Mouse (Mus musculus): ENCODE measurements around the gene Aars2.

Gene Aars2

DNA sequence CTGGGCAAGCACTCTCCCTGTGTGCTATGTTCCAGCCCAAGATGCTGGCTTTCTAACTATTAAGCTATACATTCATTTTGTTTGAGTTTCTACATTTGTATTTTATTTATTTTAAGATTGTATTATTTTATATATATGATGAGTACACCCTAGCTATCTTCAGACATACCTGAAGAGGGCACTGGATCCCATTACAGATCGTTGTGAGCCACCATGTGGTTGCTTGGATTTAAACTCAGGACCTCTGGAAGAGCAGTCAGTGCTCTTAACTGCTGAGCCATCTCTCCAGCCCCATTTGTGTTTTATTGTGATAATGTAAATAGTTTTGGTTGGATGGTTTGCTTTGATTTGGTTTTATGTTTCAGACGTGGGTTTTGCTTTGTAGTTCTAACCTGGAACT is 7.1 kb upstream of the Aars2 start:
- CTCF ChIA-PET: no interaction called here

DNA sequence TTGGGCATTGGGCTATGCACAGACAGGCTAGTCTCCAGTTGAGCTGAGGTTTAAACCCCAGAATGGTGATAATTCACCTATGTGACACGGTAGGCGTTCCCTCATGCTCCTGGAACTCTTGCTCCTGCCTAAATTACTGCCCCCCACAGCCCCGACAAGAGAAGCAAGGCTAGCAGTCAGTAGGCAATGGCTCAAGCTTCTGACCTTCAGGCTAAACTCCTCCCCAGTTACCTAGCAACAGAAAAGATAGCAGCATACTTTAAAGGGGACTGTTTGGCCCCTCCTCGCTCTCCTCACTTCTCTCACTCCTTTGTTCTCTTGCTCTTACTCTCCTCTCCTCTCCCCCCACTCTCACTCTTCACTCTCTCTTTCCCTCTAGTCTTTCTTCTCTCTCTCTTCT is 5.7 kb upstream of the Aars2 start:
- CTCF ChIA-PET: interaction anchor here (0.6 kb wide), 1 partner anchor 42 kb away, joined by 3 read pairs; no protein-coding TSS in a partner anchor

DNA sequence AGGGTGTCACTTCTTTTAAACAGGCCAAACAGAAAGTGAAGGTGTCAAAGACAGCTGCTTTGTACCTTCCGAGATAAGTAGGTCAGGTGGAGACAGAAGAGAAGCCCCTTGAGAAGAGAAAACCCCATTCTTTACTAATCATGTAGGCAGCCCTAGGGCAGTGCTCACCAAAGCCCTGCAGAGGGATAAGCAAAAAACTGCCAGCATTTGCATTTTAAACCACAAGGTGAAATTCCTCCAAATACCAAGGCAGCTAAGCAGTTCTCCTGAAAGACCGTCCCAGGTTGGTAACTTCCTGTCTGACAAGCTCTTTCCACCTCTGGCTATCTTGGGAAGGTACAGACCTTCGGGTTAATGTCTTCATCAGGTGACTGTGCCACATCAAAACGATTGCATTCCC is 4.3 kb upstream of the Aars2 start:
- CTCF ChIA-PET: no interaction called here

DNA sequence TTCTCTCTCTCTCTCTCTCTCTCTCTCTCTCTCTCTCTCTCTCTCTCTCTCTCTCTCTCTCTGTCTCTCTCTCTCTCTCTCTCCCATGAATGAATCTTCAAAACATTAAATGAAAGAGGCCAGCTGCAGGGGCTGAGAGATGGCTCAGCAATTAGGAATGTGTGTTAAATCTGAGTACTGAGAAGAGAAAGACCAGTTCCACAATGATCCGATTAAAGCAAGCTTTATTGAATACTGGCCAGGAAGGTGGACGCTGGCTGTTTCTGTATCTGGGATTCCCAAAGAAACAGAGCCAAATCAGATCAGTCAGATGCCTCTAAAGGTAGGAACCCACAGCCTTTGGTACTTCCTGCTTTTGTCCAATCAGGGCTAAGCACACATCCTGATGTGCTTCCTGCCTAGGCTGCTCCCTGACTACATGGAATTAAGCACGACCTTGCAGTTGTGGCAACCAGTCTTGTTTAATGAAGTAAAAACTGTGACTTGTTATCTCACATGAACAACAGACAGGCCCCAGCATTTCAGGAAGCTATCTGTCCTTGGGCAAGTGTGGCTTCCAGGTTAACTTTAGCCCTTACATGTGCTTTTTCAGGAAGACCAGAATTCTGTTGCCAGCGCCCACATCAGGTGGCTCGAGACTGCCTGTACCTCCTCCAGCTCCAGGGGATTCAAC is 3.2 kb upstream of the Aars2 start:
- CTCF ChIA-PET: no interaction called here

DNA sequence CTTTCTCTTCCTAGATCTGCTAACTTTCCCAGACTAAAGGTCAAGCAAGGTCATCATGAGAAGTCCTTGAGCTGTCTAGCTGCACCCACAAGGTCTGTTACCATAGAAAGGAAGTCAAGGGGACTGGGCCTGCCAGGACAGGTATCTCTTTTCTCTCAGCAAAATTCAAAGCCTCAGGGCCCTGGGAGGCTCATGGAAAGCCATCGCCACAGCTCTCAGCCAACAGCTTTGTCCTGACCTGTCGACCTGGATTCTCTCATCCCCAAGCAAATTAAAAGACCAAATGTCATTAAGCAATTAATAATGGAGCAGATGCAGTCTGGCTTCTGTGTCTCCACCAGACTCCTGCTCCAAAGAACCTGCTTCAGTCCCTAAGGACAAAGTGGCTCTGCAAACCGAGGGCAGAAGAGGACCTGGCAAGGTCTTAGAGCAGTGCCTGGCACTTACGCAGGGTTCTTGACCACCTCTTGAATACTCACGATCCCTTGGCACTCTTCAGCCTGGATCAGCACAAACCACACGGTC is 638 bp upstream of the Aars2 start:
- CTCF ChIA-PET: interaction anchor here (0.8 kb wide), 1 partner anchor 10 kb away, joined by 3 read pairs; no protein-coding TSS in a partner anchor

DNA sequence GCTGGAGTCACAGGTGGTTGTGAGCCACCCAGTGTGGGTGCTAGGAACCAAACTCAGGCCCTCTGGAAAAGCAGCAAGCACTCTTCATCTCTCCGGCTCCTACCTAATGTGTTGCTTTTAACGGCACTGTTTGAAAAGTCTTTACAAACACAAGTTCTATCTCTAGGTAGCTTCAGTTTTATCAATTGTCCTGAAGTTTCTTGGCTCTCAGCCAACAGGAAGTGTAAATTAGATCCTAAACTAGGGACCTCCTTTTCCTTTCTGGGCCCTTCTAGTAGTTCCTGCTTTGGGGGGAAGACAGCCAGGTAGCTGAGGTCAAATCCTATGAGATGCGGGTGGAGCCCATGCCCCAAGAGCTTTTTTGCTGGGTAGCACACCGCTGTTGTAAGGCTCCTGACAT is 4.2 kb downstream of the Aars2 start:
- CTCF ChIA-PET: interaction anchor here (0.6 kb wide), 1 partner anchor 20 kb away, joined by 5 read pairs; no protein-coding TSS in a partner anchor

DNA sequence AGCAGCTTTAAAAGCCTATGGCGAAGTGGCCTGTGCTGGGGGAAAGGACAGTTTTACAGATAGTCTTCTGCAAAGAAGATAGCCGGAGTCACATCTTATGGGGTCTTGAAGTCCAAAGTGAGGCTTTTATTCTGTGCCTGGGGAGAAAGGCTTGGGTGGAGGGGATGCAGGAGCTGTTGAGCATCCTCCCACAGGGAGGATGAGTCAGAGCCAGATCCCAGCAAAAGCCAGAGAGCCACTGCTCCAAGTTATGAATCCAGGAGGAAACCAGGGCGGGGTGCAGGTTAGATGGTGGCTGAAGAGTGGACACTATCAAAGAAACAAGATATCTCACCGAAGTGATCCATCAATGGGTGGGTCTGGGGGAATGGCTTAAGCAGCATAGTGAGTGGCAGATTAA is 5.1 kb downstream of the Aars2 start:
- CTCF ChIA-PET: no interaction called here

DNA sequence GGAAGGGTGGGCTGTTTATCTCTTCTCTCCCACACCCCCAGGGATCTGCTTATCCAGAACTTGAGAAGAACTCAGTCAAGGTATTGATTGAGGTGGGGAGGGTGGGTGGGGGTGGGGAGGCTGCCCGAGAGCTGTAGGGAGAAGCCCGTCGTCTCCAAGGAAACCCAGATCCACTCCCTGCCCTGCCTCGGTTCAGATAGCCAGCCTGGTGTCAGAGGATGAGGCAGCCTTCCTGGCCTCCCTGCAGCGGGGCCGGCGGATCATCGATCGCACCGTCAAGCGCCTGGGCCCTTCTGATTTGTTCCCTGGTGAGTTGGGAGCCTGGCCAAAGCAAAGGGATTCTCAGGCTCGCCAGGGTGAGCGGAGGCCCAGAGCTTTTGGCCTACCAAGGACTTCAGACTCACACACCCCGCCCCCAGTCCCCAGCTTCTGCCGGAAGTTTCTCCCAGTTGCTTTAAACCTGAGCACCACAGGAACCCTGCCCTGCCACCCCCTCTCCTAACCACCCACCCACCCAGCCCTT is 8.6 kb downstream of the Aars2 start:
- CTCF ChIA-PET: interaction anchor here (0.7 kb wide), 1 partner anchor 24 kb away, joined by 4 read pairs; no protein-coding TSS in a partner anchor

DNA sequence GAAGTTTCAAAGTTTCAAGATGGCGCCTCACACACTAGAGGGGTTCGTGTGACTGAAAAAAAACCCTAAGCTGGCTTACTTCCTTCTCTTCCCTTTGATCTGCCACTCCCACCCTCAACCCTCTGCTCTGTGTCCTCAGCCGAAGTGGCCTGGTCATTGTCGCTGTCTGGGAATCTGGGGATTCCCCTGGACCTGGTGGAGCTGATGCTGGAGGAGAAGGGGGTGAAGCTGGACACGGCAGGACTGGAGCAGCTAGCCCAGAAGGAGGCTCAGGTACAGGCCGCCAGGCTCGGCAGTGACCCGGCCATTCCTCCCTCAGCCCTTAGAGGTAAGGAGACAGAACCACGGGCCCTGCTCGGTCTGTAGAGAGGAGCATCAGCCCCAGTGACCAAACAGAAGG is 9.2 kb downstream of the Aars2 start:
- CTCF ChIA-PET: interaction anchor here (0.7 to 1.1 kb wide), 4 partner anchors 10 to 127 kb away, joined by 3 to 4 read pairs (median 3); no protein-coding TSS in a partner anchor

DNA sequence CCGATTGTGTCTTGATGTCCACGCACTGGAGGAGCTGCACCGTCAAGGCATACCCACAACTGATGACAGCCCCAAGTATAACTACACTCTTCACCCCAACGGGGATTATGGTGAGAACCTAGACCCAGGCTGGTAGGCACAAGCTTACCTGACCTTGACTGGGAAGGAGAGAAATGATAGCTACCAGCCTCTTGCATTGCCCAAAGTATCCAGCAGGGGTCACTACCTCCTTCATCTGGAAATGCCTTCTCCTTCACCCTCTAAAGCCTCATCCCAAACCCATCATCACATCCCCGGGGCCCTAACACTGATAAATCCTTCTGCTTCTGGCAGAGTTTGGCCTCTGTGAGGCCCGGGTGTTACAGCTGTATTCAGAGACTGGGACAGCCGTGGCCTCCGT is 9.8 kb downstream of the Aars2 start:
- CTCF ChIA-PET: interaction anchor here (0.8 to 1.1 kb wide), 4 partner anchors 10 to 126 kb away, joined by 3 to 4 read pairs (median 3); no protein-coding TSS in a partner anchor

DNA sequence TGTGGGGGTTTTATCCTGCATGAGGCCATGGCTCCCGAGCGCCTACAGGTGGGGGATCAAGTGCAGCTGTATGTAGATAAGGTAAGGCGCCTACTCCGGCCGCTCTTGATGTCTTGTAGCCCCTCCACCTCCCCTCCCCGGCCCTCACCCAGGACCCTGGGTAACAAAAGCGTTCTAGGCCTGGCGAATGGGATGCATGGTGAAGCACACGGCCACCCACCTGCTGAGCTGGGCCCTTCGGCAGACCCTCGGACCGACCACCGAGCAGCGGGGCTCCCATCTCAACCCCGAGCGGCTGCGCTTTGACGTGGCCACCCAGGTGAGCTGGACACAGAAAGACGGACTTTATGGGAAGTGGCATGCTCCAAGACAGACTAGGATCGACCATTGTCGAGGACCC is 10.5 kb downstream of the Aars2 start:
- CTCF ChIA-PET: interaction anchor here (0.7 to 1.0 kb wide), 3 partner anchors 35 to 1210 kb away, joined by 3 to 4 read pairs (median 3); no protein-coding TSS in a partner anchor

DNA sequence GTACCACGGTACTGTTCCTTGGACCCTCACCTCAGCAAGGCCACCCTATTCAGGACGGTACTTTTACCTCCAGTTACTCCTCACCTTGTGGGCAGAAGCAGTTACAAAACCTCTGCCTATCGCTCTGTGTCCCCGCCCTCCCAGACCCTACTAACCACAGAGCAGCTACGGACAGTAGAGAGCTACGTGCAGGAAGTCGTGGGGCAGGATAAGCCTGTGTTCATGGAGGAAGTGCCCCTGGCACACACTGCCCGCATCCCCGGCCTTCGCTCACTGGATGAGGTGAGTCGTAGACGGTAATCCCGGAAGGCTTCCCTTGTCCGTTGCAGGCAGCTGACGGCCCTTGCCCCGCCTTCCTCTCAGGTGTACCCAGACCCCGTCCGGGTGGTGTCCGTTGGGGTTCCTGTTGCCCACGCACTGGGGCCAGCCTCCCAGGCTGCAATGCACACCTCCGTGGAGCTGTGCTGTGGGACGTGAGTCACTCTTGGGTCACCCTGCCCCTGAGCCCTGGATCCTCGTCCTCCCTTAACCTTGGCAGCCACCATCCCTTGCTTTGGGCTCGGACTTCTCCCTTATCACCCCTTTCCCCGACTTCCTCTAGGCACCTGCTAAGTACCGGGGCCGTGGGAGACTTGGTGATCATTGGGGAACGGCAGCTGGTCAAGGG is 11.0 kb downstream of the Aars2 start:
- CTCF ChIA-PET: interaction anchor here (0.6 to 0.8 kb wide), 5 partner anchors 52 to 1991 kb away, joined by 3 to 20 read pairs (median 3); no protein-coding TSS in a partner anchor

DNA sequence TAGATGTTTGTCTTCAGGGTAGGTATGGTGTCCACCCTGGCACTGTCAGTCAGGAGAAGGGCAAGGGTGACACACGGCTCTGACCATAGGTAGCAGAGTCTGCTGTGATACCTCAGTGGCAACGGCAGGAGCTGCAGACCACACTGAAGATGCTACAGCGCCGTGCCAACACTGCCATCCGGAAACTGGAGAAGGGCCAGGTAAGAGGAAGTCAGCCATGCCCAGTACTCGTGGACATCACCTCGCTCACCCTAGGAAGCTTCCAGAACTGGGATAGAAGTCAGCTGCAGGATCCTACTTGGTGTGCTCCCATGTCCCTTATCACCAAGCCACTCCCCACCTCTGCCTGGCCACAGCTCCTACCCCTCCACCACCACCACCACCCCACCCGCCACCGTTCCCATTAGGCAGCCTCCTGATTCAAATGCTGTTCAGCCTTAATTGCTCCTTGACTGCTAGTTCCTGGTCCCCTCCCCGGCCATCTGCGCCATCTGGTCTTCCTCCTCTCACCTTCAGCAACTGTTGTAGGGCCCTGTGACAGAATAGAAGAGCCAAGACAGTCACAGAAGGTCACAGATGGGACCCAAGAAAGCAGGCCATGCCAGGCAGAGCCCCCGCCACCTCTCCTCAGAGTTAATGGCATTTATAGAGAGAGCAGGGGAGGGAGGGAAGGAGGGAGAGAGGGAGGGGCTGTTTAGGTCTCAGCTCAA is 12.3 kb downstream of the Aars2 start:
- CTCF ChIA-PET: interaction anchor here (0.6 kb wide), 1 partner anchor 10 kb away, joined by 5 read pairs; no protein-coding TSS in a partner anchor

DNA sequence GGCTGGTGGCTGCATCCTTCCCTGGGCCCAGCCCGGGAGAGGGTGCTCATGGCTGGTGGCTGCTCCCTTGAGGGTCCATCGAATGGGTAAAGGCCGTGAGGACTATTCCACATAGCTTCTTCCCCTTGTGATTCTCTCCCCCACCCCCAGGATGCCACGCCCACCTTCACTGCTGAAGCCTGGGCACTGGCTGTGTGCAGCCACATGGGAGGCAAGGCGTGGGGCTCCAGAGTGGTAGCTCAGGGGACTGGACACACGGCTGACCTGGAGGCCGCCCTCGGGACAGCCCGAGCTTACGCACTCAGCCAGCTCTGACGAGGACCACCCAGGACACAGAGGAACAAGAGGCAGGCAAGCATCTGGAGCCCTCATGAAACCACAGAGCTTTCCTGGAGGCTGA is 13.5 kb downstream of the Aars2 start:
- CTCF ChIA-PET: no interaction called here

DNA sequence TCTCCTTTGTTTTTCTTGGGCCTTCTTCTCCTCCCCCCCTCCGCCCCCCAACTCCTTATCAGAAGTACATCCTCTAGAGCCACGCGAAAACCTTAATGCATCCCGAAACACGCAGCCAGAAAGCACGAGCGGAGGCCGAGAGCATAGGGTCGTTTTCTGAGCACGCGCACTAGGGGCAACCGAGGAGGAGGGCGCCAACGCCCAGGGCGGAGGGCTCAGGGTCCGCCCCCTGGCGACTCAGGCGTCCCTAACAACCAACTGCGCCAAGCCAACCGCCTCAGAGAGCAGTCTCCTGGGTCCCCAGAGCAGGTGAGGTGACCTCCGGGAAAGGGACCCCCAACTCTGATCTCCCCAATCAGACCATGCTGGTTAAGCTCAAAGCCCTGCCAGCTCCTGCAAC is 16.6 kb downstream of the Aars2 start, which contains the start of gene Tcte1:
Gene Tcte1, plus strand, starts transcription at position 172 of the 400 bp plus-strand sequence.
- CTCF ChIA-PET: no interaction called here

DNA sequence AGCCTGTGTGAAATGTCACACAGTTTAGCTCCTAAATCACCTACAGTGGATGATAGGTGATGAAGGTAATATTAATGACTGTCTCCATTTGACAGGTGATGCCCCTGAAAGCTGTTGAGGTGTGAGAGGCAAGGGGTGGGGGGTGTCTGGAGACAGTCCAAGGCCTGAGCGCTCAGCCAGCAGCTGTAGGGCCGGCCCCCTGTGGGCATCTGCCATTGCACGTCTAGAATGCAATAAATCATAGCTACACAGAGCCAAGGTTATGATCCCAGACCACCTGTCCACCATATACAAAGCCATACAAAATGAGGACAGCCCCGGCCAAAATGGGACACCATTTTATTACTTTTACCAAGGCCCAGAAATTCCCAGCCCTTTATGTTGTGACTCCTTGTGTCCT is 18.3 kb downstream of the Aars2 start:
- CTCF ChIA-PET: no interaction called here

DNA sequence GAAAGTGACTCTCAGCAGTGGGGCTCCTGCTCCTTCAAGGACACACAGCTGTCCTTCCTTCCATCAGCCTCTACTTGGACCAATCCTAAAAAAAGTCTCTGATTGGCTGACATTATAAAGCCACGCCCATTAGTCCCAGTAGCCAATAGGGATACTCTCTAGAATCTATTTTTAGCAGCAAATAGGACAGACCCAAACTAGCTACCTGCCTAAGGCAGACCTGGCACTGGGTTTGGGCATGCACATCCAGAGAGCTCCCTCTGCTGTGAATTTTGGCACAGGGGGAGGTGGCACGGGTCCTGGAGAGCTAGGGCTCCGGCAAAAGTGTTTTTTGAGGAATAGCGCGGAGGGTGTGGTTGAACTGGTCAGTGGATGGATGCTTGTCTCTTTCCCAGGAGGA is 19.9 kb downstream of the Aars2 start:
- CTCF ChIA-PET: no interaction called here

DNA sequence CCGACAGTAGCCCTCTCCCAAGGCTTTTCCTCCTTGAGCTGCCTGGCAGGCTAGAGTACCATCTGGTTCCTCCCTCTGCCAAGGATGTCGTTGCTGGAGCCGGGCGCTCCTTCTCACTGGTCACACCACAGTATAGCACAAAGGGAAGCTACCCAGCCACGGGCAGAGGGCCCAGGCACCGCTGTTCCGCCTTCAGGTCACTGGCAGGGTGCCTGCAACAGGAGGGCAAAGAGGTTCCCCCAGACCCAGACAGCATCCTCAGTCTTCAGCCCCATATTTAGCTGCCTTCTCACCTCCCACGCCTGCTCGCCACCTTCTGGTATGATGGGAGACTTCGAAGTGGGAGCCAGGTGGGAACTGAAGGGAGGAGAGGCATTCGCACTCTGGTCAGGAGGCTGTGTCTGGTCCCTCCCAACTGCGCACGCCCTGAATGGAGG is 23.7 kb downstream of the Aars2 start:
- CTCF ChIA-PET: no interaction called here

DNA sequence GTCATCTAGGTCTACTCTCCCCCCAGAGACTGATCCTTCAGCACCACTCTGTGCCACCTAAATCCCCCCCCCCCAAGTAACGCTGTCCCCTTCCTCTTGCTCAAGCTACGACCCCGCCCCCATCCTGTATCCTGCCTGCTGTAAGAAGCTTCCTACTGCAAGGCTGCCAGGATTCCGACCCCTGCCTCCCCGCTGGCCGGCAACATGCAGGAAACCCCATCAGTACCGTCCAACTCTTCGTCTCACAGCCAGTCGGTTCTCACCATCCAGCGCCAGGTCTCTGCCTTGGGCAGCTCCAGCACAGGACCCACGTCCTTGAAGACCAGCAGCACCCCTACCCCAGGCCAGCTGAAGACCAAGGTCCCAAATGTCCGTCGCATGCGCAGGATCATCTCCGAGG is 26.3 kb downstream of the Aars2 start:
- CTCF ChIA-PET: no interaction called here

DNA sequence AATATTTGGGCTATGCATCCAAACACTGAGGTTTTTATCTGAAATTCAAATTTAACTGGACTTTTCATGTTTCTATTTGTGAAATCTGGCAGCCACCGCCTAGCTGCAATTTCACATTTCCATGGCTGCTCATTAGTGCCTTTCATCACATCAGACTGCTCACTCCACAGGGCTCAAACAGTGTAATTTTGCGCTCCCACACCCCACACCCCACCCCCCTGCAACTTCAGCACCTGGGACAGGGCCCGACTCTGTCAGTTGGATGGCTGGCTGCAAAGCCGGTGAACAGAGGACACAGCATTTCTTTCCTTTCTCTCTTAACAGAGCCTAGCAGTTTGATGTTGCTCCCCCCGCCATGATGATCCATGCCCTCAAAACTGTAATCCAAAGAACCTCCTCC is 29.6 kb downstream of the Aars2 start:
- CTCF ChIA-PET: no interaction called here

DNA sequence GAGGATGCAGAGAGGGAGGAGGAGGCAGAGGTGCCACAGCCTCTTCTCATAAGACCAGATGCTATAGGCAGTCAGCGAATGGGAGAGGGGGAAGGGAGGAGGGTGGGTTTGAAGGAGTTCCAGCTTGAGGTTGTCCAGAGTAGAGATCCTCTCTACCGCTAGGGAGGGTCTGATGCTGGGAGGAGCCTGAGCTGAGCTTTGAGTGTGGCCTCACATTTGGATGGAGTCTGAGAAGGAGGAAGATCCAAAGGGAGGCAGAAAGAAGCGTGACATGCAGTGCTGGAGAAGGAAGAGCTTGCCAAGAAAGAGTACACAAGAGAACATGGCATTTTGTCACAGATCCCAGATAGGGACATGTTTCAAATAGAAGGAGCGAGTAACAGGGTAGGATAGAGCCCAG is 31.8 kb downstream of the Aars2 start:
- CTCF ChIA-PET: interaction anchor here (0.7 to 1.1 kb wide), 2 partner anchors 22 to 23 kb away, joined by 3 to 4 read pairs; no protein-coding TSS in a partner anchor

DNA sequence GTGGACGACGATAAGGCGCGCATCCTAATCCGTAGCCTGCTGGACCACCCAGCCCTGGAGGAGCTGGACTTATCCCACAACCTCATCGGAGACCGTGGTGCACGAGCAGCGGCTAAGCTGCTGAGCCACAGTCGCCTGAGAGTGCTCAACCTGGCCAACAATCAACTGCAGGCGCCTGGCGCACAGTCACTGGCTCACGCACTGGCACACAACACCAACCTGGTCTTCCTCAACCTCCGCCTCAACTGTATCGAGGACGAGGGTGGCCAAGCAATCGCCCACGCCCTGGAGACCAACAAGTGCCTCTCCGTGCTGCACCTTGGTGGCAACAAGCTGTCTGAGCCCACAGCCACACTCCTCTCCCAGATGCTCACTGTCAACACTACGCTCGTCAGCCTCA is 33.0 kb downstream of the Aars2 start:
- CTCF ChIA-PET: interaction anchor here (0.7 kb wide), 1 partner anchor 14 kb away, joined by 4 read pairs; no protein-coding TSS in a partner anchor

All from spleen, embryonic (tissue).